Mouse (Mus musculus): ENCODE measurements at regions not wholly inside any gene's neighbourhood (a gene's known extent, or its start where the extent isn't known, plus 50 kb on each side); places are given as distances from the start of the nearest gene placed in this dataset.

DNA sequence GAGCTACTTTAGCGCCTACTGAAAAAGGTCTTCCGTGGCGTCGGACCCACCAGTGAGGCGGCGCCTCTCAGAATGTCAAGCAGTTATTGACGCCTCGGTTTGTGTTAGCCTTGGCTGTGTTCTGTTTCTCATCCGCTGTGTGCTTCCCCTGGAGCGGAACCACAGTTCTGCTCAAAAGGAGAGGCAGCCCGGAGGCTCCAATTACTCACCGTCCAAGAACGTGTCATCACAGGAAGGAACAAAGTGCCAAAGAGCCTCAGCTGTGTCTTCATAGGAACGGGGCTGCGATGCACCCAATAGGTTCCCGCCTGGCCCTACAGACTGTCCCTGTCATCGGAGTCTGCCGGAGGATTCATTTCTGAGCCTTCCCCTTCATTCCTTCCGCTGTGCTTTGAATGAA, 245.0 kb upstream of the Rpl38 start:
- TF ChIP-seq CTCF (IDR thresholded peaks at IDR 0.05; ENCODE audit: borderline replicate concordance, insufficient read depth, low read depth, low read length) (no peak), POLR2A (IDR thresholded peaks at IDR 0.05; ENCODE audit: borderline replicate concordance, insufficient read depth, low read length) (no peak)

Measured in cerebellum, adult 2 months (tissue).